Mouse (Mus musculus): ENCODE measurements around the gene Prkcb.
A peak's percentile ranks its signal among the peaks of the same experiment; 100 is the strongest.

Prkcb gene

GRCm38 (mm10) chr7:122622125-122622774 is 333.7 kb downstream of the Prkcb start:
- DNase-seq = no peak

- no peak for DNase-seq
Measured at GRCm38 (mm10) chr7:122623753-122624152, 335.2 kb downstream of the Prkcb start.

- no peak for DNase-seq
Measured at GRCm38 (mm10) chr7:122628050-122628449, 339.5 kb downstream of the Prkcb start.

GRCm38 (mm10) chr7:122630386-122630785 is 341.8 kb downstream of the Prkcb start:
- DNase-seq = no peak

- DNase-seq = no peak
Measured at GRCm38 (mm10) chr7:122631151-122631550, 342.6 kb downstream of the Prkcb start.

GRCm38 (mm10) chr7:122632946-122633345 is 344.4 kb downstream of the Prkcb start:
- DNase-seq = no peak

GRCm38 (mm10) chr7:122633463-122633862 is 344.9 kb downstream of the Prkcb start:
- DNase-seq = no peak

GRCm38 (mm10) chr7:122643676-122644075 is 355.1 kb downstream of the Prkcb start:
- DNase-seq = no peak

- DNase-seq = no peak
Measured at GRCm38 (mm10) chr7:122649306-122649705, 360.8 kb downstream of the Prkcb start.

GRCm38 (mm10) chr7:122652523-122652922 is 364.0 kb downstream of the Prkcb start:
- DNase-seq = no peak

- DNase-seq = no peak
Measured at GRCm38 (mm10) chr7:122656671-122657070, 368.1 kb downstream of the Prkcb start.

- no peak for DNase-seq
Measured at GRCm38 (mm10) chr7:122657423-122658126, 369.0 kb downstream of the Prkcb start.

- DNase-seq = no peak
Measured at GRCm38 (mm10) chr7:122665311-122666049, 376.9 kb downstream of the Prkcb start.

- peak; percentile 26 for DNase-seq
Measured at GRCm38 (mm10) chr7:122667903-122668302, 379.4 kb downstream of the Prkcb start.

- no peak for DNase-seq
Measured at GRCm38 (mm10) chr7:122670442-122670872, 381.9 kb downstream of the Prkcb start, which contains the start of gene Cacng3. Gene Cacng3 (plus strand): TSS chr7:122670492.

GRCm38 (mm10) chr7:122670873-122671641 is 382.5 kb downstream of the Prkcb start:
- DNase-seq = peak; percentile 99

- DNase-seq = no peak
Measured at GRCm38 (mm10) chr7:122672981-122673380, 384.4 kb downstream of the Prkcb start.

GRCm38 (mm10) chr7:122675207-122675606 is 386.7 kb downstream of the Prkcb start:
- DNase-seq = no peak
